Mouse (Mus musculus) megakaryocyte-erythroid progenitor cell, adult 5 weeks (primary cell): ENCODE results near the gene Gm12695. TPM values are rescaled to one million over a fixed set of nuclear protein-coding genes. Genes with fewer than 3 reads are reported as not detected.

Experiments used
- polyA plus RNA-seq: library from polyadenylated mRNA; stranded (reverse); fragments of >175 nt; gene quantifications from 2 replicates; pipeline ENCODE4 v1.2.3, GENCODE M21; 2012

The Gm12695 gene
- not detected in 2 replicates for polyA plus RNA-seq

DNA sequence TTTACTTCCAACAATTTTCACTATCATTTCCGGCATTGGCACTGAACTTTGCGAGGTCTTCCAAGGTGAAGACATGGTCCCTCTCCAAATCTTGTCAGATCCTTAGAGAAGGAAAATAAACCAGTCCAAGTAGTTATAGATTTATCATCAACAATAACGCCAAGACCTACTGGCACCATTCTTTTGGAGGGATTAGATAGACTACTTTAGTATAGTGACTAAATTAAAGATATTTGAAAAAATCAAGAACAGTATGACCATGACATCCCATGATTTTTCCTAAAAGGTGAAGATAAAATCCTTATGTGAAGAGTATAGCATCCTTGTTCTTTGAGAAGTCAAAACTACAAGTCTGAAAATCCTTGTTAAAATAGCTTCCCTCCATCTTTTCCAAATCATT, at the start of gene Gm12695:
Gene Gm12695 (minus strand): TSS at position 101 of the 400 bp plus-strand sequence.

Other genes starting within 250 kb of the Gm12695 start
- 0.16 and 0.21 TPM in 2 replicates for gene Cyp2j6, start 231.5 kb downstream of the Gm12695 start, polyA plus RNA-seq
- 0.10 and 0.12 TPM in 2 replicates for gene Cyp2j9, start 193.6 kb downstream of the Gm12695 start, polyA plus RNA-seq
- not detected in 2 replicates for gene Cyp2j5, start 121.0 kb downstream of the Gm12695 start, polyA plus RNA-seq